Comparison of ENCODE assay signal across 17 mouse cellular contexts in the genomic region with DNA sequence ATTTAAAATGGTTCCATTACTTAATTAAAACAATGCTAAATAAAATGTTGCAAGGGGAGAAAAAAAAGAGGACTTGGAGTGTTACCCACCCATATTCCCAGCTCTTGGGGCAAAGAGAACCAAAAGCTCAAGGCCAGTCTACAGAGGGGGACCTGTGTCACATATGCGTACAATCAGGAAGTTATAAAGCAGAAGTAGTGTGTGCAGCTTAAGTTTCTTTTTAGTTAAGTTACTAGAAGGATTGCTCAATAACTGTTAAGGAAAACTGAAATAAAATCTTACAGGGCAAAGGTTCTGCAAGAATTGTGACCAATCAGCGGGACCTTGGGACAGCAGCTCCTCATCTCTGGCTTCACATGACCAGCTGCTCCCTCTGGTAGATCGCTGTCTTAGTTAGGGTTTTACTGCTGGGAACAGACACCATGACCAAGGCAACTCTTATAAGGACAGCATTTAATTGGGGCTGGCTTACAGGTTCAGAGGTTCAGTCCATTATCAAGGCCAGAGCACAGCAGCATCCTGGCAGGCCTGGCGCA. TPM values are rescaled to one million over a fixed set of nuclear protein-coding genes. Genes with fewer than 3 reads are reported as not detected.
DNase-seq lines count a peak whose midpoint lies in the region; ATAC-seq and TF ChIP-seq lines count a peak whose summit lies in the region.
"Had no signal": no experiment of that assay in that cellular context is flagged by ENCODE, and none has a peak within 500 bp of the region (broad histone marks: within the 10 kb centered on the region; RNA-seq: fewer than 3 reads in every experiment).

No protein-coding gene starts in this region.

- 38% methylated on average over 4 of the region's 4 CpGs for WGBS in bone marrow, adult 2 months
- 86% methylated on average over 4 of the region's 4 CpGs for WGBS in intestine, embryonic 16.5 days

- no peak overlapping the region for H3K4me2 ChIP-seq in intestine, embryonic 16.5 days (ENCODE audit: low read depth, low read length)
- H3K4me2 ChIP-seq: midbrain, embryonic 12.5 days had no signal

- peaks cover 21% of the 10 kb centered on the region for H3K36me3 ChIP-seq in intestine, embryonic 16.5 days (ENCODE audit: control insufficient read depth, insufficient read depth, low read length)

- no peaks in the 10 kb centered on the region for H3K27me3 ChIP-seq in intestine, embryonic 16.5 days (replicated peaks; ENCODE audit: control insufficient read depth, insufficient read depth, low read length)
- H3K27me3 ChIP-seq: midbrain, embryonic 12.5 days had no signal

- peaks cover 3% of the 10 kb centered on the region; the same call in 1 of the 2 replicates for H3K4me1 ChIP-seq in bone marrow, adult 2 months (ENCODE audit: control insufficient read depth, insufficient read depth, low read length)
- no peaks in the 10 kb centered on the region for H3K4me1 ChIP-seq in intestine, embryonic 16.5 days (ENCODE audit: control insufficient read depth, insufficient read depth, low read length)
- H3K4me1 ChIP-seq: midbrain, embryonic 12.5 days had no signal

- peak overlapping the region; percentile 71 for H3K27ac ChIP-seq in bone marrow, adult 2 months (ENCODE audit: control insufficient read depth, insufficient read depth, low read depth, low read length, poor library complexity)
- H3K27ac ChIP-seq in intestine, embryonic 16.5 days (ENCODE audit: low read length): no peak overlapping the region
- H3K27ac ChIP-seq: gastrocnemius, adult 2 months; heart, adult 2 months; layer of hippocampus, adult 2 months; left cerebral cortex, adult 2 months; midbrain, embryonic 12.5 days had no signal

- peak; percentile 85 for ATAC-seq in intestine, embryonic 16.5 days
- ATAC-seq: CD4-positive, CD25-positive, alpha-beta regulatory T cell, adult 4 months; forebrain, postnatal 0 days had no signal

- no peaks in the 10 kb centered on the region for H3K9me3 ChIP-seq in intestine, embryonic 16.5 days (ENCODE audit: control insufficient read depth, low read length)
- H3K9me3 ChIP-seq: midbrain, embryonic 12.5 days had no signal

- peak; percentile 8 for DNase-seq in lung, postnatal 25 days (ENCODE audit: low spot score)
- DNase-seq in lung, postnatal 14 days: no peak
- DNase-seq in skeletal muscle tissue, adult 2 months (ENCODE audit: low read depth, low spot score): peak; percentile 18
- DNase-seq in thymus, postnatal 36 days: no peak
- DNase-seq in thymus, postnatal 0 days (ENCODE audit: low spot score): no peak
- DNase-seq: adrenal gland, postnatal 14 days; cerebellum, postnatal 25 days; forebrain, postnatal 0 days; gastrocnemius, adult 2 months; heart, adult 2 months; right cerebral cortex, postnatal 25 days had no signal

- no peak for TF ChIP-seq CTCF in bone marrow, adult 2 months (IDR thresholded peaks at IDR 0.05; ENCODE audit: control insufficient read depth, insufficient read depth, low read length)

- no peak for TF ChIP-seq POLR2A in bone marrow, adult 2 months (IDR thresholded peaks at IDR 0.05; ENCODE audit: borderline replicate concordance, control insufficient read depth, low read depth, low read length)

- H3K9ac ChIP-seq in intestine, embryonic 16.5 days (ENCODE audit: low read depth, low read length): no peak overlapping the region
- H3K9ac ChIP-seq: forebrain, postnatal 0 days; midbrain, embryonic 12.5 days had no signal

- H3K4me3 ChIP-seq in bone marrow, adult 2 months (replicated peaks; ENCODE audit: control insufficient read depth, low read depth, low read length): no peak overlapping the region
- H3K4me3 ChIP-seq in intestine, embryonic 16.5 days (ENCODE audit: low read length): no peak overlapping the region
- H3K4me3 ChIP-seq: gastrocnemius, adult 2 months; heart, adult 2 months; layer of hippocampus, adult 2 months; left cerebral cortex, adult 2 months; midbrain, embryonic 12.5 days had no signal

RNA-seq across cellular contexts. Expression of a gene that starts 34.5 kb away (rescaled TPM):
- 9.3 and 10.4 TPM in 2 replicates for polyA plus RNA-seq in bone marrow, adult 2 months (2011; ENCODE audit: insufficient read depth, insufficient read length, low replicate concordance, missing spikeins)
- polyA plus RNA-seq in intestine, embryonic 16.5 days (2015; fragmentation: Nextera tagmentation; extraction: Ambion mirVana): 2.0 and 2.2 TPM in 2 replicates
- 33.1 and 34.2 TPM in 2 replicates for polyA plus RNA-seq in thymus, postnatal 0 days (2015; fragmentation: Nextera tagmentation; extraction: Ambion mirVana)

RNA-seq across cellular contexts. Expression of a gene that starts 37.8 kb away (rescaled TPM):
- polyA plus RNA-seq in bone marrow, adult 2 months (2011; ENCODE audit: insufficient read depth, insufficient read length, low replicate concordance, missing spikeins): 30.2 and 46.6 TPM in 2 replicates
- 108 and 112 TPM in 2 replicates for polyA plus RNA-seq in intestine, embryonic 16.5 days (2015; fragmentation: Nextera tagmentation; extraction: Ambion mirVana)
- 63.0 and 65.7 TPM in 2 replicates for polyA plus RNA-seq in thymus, postnatal 0 days (2015; fragmentation: Nextera tagmentation; extraction: Ambion mirVana)

RNA-seq across cellular contexts. Expression of a gene that starts 38.1 kb away (rescaled TPM):
- polyA plus RNA-seq in bone marrow, adult 2 months (2011; ENCODE audit: insufficient read depth, insufficient read length, low replicate concordance, missing spikeins): 34.8 and 56.8 TPM in 2 replicates
- polyA plus RNA-seq in intestine, embryonic 16.5 days (2015; fragmentation: Nextera tagmentation; extraction: Ambion mirVana): 37.3 and 38.4 TPM in 2 replicates
- polyA plus RNA-seq in thymus, postnatal 0 days (2015; fragmentation: Nextera tagmentation; extraction: Ambion mirVana): 28.3 and 41.2 TPM in 2 replicates

Comparison
In these comparisons a context has a peak if more than half of its experiments do, and no peak if none do; other contexts are left out.
1. DNase-seq: peak in lung, postnatal 25 days (single experiment) and skeletal muscle tissue, adult 2 months (single experiment); none in lung, postnatal 14 days (single experiment), thymus, postnatal 36 days (0 of 2) and thymus, postnatal 0 days (single experiment).